Mouse (Mus musculus): ENCODE data around the gene Tmem95. TPM values are rescaled to one million over a fixed set of nuclear protein-coding genes. Genes with fewer than 3 reads are reported as not detected.
A peak's percentile ranks its signal among the peaks of the same experiment; 100 is the strongest.

The Tmem95 gene
- polyA plus RNA-seq, 1 experiment: not detected

GRCm38 (mm10) chr11:69900471-69901405 is 22.9 kb upstream of the Tmem95 start, which contains the start of the genes 2810408A11Rik and Neurl4:
Gene 2810408A11Rik, minus strand, starts transcription at chr11:69900987.
Gene Neurl4, plus strand, starts transcription at chr11:69901072.
- DNase-seq: peak; percentile 86
- peaks cover 3% of the 10 kb centered on the region; the same call in 1 of the 2 replicates for H3K4me1 ChIP-seq (ENCODE audit: control insufficient read depth, insufficient read depth, low read length)
- H3K4me3 ChIP-seq (replicated peaks; ENCODE audit: extremely low read depth, low read depth, low read length): peak within 1 kb of the TSS; percentile 77
- peak; percentile 74; the same call in 1 of the 2 replicates for TF ChIP-seq POLR2A (IDR thresholded peaks at IDR 0.05; ENCODE audit: borderline replicate concordance, extremely low read depth, low read depth, low read length)
- no peak for TF ChIP-seq CTCF (IDR thresholded peaks at IDR 0.05; ENCODE audit: insufficient read depth, low read length)
- WGBS: under 1% methylated on average over 38 of the region's 38 CpGs

GRCm38 (mm10) chr11:69899870-69900269 is 22.1 kb upstream of the Tmem95 start:
- WGBS: 33% methylated on average over 4 of the region's 4 CpGs
- Histone ChIP-seq H3K4me1 (ENCODE audit: control insufficient read depth, insufficient read depth, low read length) (peaks cover 3% of the 10 kb centered on the region; the same call in 1 of the 2 replicates), H3K4me3 (replicated peaks; ENCODE audit: extremely low read depth, low read depth, low read length) (no peak overlapping the region)
- no peak for TF ChIP-seq POLR2A (IDR thresholded peaks at IDR 0.05; ENCODE audit: borderline replicate concordance, extremely low read depth, low read depth, low read length)
- no peak for TF ChIP-seq CTCF (IDR thresholded peaks at IDR 0.05; ENCODE audit: insufficient read depth, low read length)
- no peak for DNase-seq

GRCm38 (mm10) chr11:69895291-69895690 is 17.5 kb upstream of the Tmem95 start, which contains the start of gene Acap1:
Gene Acap1, minus strand, starts transcription at chr11:69895539.
- 61% methylated on average over 4 of the region's 4 CpGs for WGBS
- H3K4me3 ChIP-seq (replicated peaks; ENCODE audit: extremely low read depth, low read depth, low read length): peak within 1 kb of the TSS; percentile 54
- TF ChIP-seq POLR2A (IDR thresholded peaks at IDR 0.05; ENCODE audit: borderline replicate concordance, extremely low read depth, low read depth, low read length): no peak
- TF ChIP-seq CTCF (IDR thresholded peaks at IDR 0.05; ENCODE audit: insufficient read depth, low read length): no peak

GRCm38 (mm10) chr11:69894671-69895070 is 16.9 kb upstream of the Tmem95 start:
- DNase-seq: no peak

More at GRCm38 (mm10) chr11:69895291-69895690, 17.5 kb upstream of the Tmem95 start, which contains the start of gene Acap1:
- no peak for DNase-seq
- 0 out of 2 replicates have a peak, but pooled peaks cover 1% of the 10 kb centered on the region for H3K4me1 ChIP-seq (ENCODE audit: control insufficient read depth, insufficient read depth, low read length)

GRCm38 (mm10) chr11:69891482-69891881 is 13.7 kb upstream of the Tmem95 start:
- DNase-seq: no peak
- TF ChIP-seq POLR2A (IDR thresholded peaks at IDR 0.05; ENCODE audit: borderline replicate concordance, extremely low read depth, low read depth, low read length): no peak
- no peak for TF ChIP-seq CTCF (IDR thresholded peaks at IDR 0.05; ENCODE audit: insufficient read depth, low read length)
- WGBS: 40% methylated on average over 4 of the region's 4 CpGs
- H3K4me1 ChIP-seq (ENCODE audit: control insufficient read depth, insufficient read depth, low read length): no peaks in the 10 kb centered on the region
- no peak overlapping the region for H3K4me3 ChIP-seq (replicated peaks; ENCODE audit: extremely low read depth, low read depth, low read length)

More at GRCm38 (mm10) chr11:69894671-69895070, 16.9 kb upstream of the Tmem95 start:
- Histone ChIP-seq H3K4me1 (ENCODE audit: control insufficient read depth, insufficient read depth, low read length) (no peaks in the 10 kb centered on the region), H3K4me3 (replicated peaks; ENCODE audit: extremely low read depth, low read depth, low read length) (peak overlapping the region; percentile 54)
- no peak for TF ChIP-seq POLR2A (IDR thresholded peaks at IDR 0.05; ENCODE audit: borderline replicate concordance, extremely low read depth, low read depth, low read length)
- no peak for TF ChIP-seq CTCF (IDR thresholded peaks at IDR 0.05; ENCODE audit: insufficient read depth, low read length)
- 66% methylated on average over 5 of the region's 5 CpGs for WGBS

- DNase-seq: peak; percentile 40
- H3K4me3 ChIP-seq (replicated peaks; ENCODE audit: extremely low read depth, low read depth, low read length): no peak overlapping the region
- peaks cover 3% of the 10 kb centered on the region; the same call in 1 of the 2 replicates for H3K4me1 ChIP-seq (ENCODE audit: control insufficient read depth, insufficient read depth, low read length)
- TF ChIP-seq POLR2A (IDR thresholded peaks at IDR 0.05; ENCODE audit: borderline replicate concordance, extremely low read depth, low read depth, low read length) (no peak), CTCF (IDR thresholded peaks at IDR 0.05; ENCODE audit: insufficient read depth, low read length) (peak; percentile 52)
- WGBS: 66% methylated on average over 8 of the region's 8 CpGs
Measured at GRCm38 (mm10) chr11:69886907-69887635, 9.3 kb upstream of the Tmem95 start.

- Histone ChIP-seq H3K4me3 (replicated peaks; ENCODE audit: extremely low read depth, low read depth, low read length) (no peak overlapping the region), H3K4me1 (ENCODE audit: control insufficient read depth, insufficient read depth, low read length) (peaks cover 6% of the 10 kb centered on the region; the same call in 1 of the 2 replicates)
- no peak for TF ChIP-seq POLR2A (IDR thresholded peaks at IDR 0.05; ENCODE audit: borderline replicate concordance, extremely low read depth, low read depth, low read length)
- TF ChIP-seq CTCF (IDR thresholded peaks at IDR 0.05; ENCODE audit: insufficient read depth, low read length): no peak
- no peak for DNase-seq
- 74% methylated on average over 8 of the region's 8 CpGs for WGBS
Measured at GRCm38 (mm10) chr11:69884663-69885062, 6.8 kb upstream of the Tmem95 start.

GRCm38 (mm10) chr11:69884240-69884639 is 6.4 kb upstream of the Tmem95 start:
- DNase-seq: no peak
- WGBS: 45% methylated on average over 9 of the region's 9 CpGs
- TF ChIP-seq CTCF (IDR thresholded peaks at IDR 0.05; ENCODE audit: insufficient read depth, low read length) (no peak), POLR2A (IDR thresholded peaks at IDR 0.05; ENCODE audit: borderline replicate concordance, extremely low read depth, low read depth, low read length) (no peak)
- H3K4me1 ChIP-seq (ENCODE audit: control insufficient read depth, insufficient read depth, low read length): peaks cover 6% of the 10 kb centered on the region; the same call in 1 of the 2 replicates
- H3K4me3 ChIP-seq (replicated peaks; ENCODE audit: extremely low read depth, low read depth, low read length): no peak overlapping the region

Data from lung, adult 2 months (tissue).